Mouse (Mus musculus) skeletal muscle tissue, adult 2 months (tissue): Measurements from ENCODE around the gene Olfr479.
"Not testable (repeated sequence)": the region's sequence is repeated elsewhere in the genome, so short reads cannot be mapped to it uniquely, and the experiment has no call there.

Source experiments
- DNase-seq: peaks from one replicate; pipeline ENCODE4 v3.0.0-alpha.2; 2012; ENCODE audit warnings: low read depth, low spot score

Olfr479 gene

GRCm38 (mm10) chr7:108050393-108050792, at the start of gene Olfr479:
TSS of gene Olfr479 (plus strand) at chr7:108050693.
- no peak for DNase-seq

GRCm38 (mm10) chr7:108014256-108014655, 36.2 kb upstream of the Olfr479 start:
- DNase-seq: not testable (repeated sequence)

GRCm38 (mm10) chr7:108033889-108034288, 16.6 kb upstream of the Olfr479 start, which contains the start of gene Olfr478:
TSS of gene Olfr478 (minus strand) at chr7:108033989.
- DNase-seq: no peak

GRCm38 (mm10) chr7:108067246-108067645, 16.8 kb downstream of the Olfr479 start, which contains the start of gene Olfr480:
TSS of gene Olfr480 (minus strand) at chr7:108067346.
- no peak for DNase-seq

- no peak for DNase-seq
These were observed 29.1 kb downstream of the Olfr479 start, which contains the start of gene Olfr481 for GRCm38 (mm10) chr7:108079555-108079954. TSS of gene Olfr481 (plus strand) at chr7:108079855.

- no peak for DNase-seq
These were observed 47.0 kb downstream of the Olfr479 start, which contains the start of gene Olfr482 for GRCm38 (mm10) chr7:108097486-108097885. TSS of gene Olfr482 (minus strand) at chr7:108097586.

GRCm38 (mm10) chr7:108100549-108100948, 50.1 kb downstream of the Olfr479 start, which contains the start of gene Olfr483:
TSS of gene Olfr483 (plus strand) at chr7:108100849.
- DNase-seq: no peak
